Mouse (Mus musculus): ENCODE results near the gene Obscn. TPM values are rescaled to one million over a fixed set of nuclear protein-coding genes. Genes with fewer than 3 reads are reported as not detected.

The Obscn gene
- total RNA-seq (2022): 1 to 10 TPM; 1.5 to 2.2 (median 1.6) TPM

- no peak for DNase-seq
These were observed at the start of gene Obscn for GRCm38 (mm10) chr11:59135904-59136452. TSS of gene Obscn (minus strand) at chr11:59136402.

DNA sequence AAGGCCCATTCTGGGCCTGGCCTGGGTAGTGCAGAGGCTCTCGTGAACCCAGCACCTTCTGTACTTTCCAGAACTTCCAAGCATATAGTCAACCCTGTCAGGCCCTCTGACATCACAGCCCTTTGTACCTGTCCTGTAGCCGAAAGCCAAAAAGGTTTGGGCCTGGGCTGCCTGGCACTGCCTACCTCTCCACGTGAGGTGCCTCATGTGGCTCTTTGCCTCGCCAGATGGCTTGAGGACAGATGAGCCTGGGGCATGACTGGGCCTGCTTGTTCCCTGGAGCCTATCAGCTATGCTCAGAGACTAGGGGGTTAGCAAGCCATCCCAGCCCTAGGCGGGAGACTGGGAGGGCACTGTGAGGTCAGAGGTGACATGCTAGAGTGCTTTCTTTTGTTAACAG, 49.3 kb upstream of the Obscn start:
- DNase-seq: no peak

GRCm38 (mm10) chr11:59183821-59184220, 47.6 kb upstream of the Obscn start:
- peak; percentile 40 for DNase-seq

GRCm38 (mm10) chr11:59182864-59183331, 46.7 kb upstream of the Obscn start, which contains the start of gene Gjc2:
TSS of gene Gjc2 (minus strand) at chr11:59183213.
- DNase-seq: peak; percentile 38

- DNase-seq: no peak
These were observed 40.7 kb upstream of the Obscn start for GRCm38 (mm10) chr11:59176921-59177320.

DNA sequence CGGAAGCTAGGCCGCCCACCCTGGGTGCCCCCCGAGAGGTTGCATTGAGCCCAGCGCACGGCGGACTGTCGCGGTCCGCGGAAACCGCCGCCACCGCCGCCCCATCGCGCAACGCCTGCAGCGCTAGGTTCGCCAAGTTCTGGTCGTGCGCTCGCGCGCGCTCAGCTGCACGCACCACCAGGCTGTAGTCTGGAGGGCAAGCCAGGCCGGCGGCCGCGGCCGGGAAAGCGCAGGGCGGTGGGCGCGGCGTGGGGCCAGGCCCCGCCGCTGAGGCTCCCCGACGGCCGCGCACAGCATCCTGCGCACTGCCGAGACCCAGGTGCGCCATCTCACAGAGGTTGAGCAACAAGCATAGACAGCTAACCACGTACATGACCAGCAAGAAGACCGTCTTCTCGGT, 40.3 kb upstream of the Obscn start:
- no peak for DNase-seq

GRCm38 (mm10) chr11:59174189-59174838, 38.1 kb upstream of the Obscn start:
- DNase-seq: no peak

GRCm38 (mm10) chr11:59170549-59170948, 34.3 kb upstream of the Obscn start:
- no peak for DNase-seq

DNA sequence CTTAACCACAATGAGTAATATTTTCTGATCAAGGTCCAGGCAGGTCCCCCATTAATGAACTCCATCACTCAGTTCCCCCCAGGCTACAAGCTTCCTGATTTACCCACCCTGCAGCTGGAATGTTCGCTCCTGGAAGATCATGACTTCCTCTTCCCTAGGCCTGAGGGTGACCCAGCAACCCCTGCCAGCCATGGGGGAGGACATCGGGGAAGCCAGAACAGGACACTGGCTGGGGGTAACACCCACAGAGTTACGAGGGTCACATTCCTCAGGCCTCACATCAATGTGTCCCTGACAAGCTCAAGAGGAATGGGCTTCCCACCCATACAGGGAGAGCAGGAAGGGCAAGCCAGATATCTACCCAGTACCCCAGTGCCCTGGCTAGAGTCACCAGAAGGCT, 33.6 kb upstream of the Obscn start:
- DNase-seq: no peak

DNA sequence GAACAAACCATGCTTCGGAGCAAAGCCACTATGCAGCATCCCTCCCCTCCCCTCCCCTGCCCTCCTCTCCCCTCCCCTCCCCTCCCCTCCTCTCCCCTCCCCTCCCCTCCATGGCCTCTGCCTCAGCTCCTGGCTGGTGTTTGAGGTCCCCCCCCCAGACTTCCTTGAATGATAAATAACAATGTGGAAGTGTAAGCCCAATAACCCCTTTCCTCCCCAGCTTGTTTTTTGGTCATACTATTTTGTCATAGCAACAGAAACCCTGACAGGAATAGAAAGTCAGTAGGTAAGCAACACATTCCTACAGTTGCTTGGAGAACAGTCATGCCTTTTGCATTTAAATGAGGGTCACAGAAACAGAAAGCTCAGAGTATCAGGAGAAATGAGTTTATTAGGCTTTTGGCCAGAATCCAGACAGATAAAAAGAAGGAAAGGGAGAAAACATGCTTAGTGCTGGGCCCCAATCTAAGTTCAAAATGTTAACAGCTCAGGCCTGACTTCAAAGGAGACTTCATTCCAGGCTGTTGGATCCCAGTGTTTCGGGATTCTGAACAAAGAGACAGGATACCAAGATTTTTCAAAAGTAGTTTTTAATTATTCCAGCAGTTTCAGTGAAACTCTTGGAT, 29.5 kb upstream of the Obscn start:
- no peak for DNase-seq

DNA sequence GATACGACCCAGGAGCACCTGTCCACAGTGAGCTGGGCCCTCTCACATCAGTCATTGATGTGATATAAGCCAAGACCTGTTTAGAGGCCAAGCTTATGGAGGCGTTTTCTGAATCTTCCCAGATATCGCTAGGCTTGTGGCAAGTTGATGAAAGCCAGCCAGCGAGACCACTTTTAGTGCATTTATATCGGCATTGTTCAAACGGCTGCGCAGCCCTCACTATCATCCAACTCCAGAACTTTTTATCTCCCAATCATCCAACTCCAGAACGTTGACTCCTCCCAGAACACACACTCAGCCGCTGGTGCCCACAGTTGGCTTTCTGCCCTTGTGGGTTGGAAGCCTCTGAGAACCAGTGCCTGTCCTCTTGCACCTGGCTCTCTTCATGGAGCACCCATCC, 28.2 kb upstream of the Obscn start:
- no peak for DNase-seq

GRCm38 (mm10) chr11:59163255-59164236, 27.3 kb upstream of the Obscn start, which contains the start of gene Iba57:
TSS of gene Iba57 (minus strand) at chr11:59163739.
- DNase-seq: peak; percentile 99

- no peak for DNase-seq
These were observed 26.4 kb upstream of the Obscn start for GRCm38 (mm10) chr11:59162443-59163254.

GRCm38 (mm10) chr11:59161398-59161797, 25.2 kb upstream of the Obscn start:
- no peak for DNase-seq

DNA sequence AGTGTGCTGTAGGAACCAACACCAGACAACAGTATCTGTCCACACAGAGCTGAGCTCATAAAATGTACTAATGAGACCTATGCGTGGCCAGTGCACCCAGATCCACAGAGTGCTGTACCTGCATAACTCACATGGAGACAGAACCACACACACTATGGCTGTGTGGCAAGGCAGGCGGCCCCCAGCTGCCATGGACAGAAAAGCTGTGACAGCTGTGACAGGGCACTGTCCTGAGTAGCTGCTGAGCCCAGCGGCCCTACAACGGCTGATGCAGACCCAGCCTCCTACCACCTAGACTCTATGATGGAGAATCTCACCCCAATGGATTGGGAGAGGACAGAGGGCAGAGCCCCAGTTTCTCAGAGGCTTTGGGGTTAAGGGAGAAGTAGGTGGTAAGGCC, 23.4 kb upstream of the Obscn start:
- no peak for DNase-seq

DNA sequence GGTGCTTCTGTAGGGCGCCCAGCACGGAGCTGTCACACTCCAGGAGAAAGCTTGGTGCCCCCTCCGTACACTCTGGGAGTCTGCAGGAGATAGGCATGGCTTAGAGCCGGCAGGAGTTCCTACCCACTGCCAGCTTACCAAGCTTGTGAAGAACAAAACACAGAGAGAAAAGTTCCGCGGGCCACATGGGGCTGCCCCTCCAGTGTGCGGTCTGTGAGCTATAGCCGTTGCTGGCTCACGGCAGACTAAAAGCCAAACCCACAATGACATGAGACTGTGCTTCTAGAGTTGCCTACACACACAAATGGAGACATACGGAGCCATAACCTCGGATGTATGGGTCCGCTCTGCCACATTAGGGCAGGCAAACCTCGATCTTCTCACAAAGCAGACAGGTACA, 22.9 kb upstream of the Obscn start:
- no peak for DNase-seq

GRCm38 (mm10) chr11:59155900-59156299, 19.7 kb upstream of the Obscn start:
- DNase-seq: no peak

- peak; percentile 51 for DNase-seq
These were observed 18.0 kb upstream of the Obscn start for GRCm38 (mm10) chr11:59154220-59154619.

- no peak for DNase-seq
These were observed 15.5 kb upstream of the Obscn start for GRCm38 (mm10) chr11:59151729-59152128.

- peak; percentile 30 for DNase-seq
These were observed 13.1 kb upstream of the Obscn start for GRCm38 (mm10) chr11:59149302-59149701.

- DNase-seq: no peak
These were observed 6.8 kb upstream of the Obscn start for GRCm38 (mm10) chr11:59142962-59143361.

Data from adrenal gland, adult 8-10 months (tissue).